Mouse (Mus musculus) liver, postnatal 0 days (tissue): ENCODE measurements around the gene Ttc13.

ENCODE experiments used
- CTCF ChIP-seq: sonication (generic); IDR thresholded peaks from 2 replicates; pipeline ENCODE4 v1.5.1; 2016; ENCODE audit warnings: antibody characterized with exemption, low read depth
- EP300 ChIP-seq: IDR thresholded peaks from 2 replicates; pipeline ENCODE4 v1.6.1; 2016; ENCODE audit warnings: antibody characterized with exemption, low read depth, mild to moderate bottlenecking

- TF ChIP-seq CTCF (no peak), EP300 (no peak)
Measured at GRCm38 (mm10) chr8:124695424-124696100, 26.2 kb downstream of the Ttc13 start.
